9 mouse cellular contexts compared by ENCODE assay signal in genomic region chr4:133093481-133094033, GRCm38 (mm10). TPM values are rescaled to one million over a fixed set of nuclear protein-coding genes. Genes with fewer than 3 reads are reported as not detected.
DNase-seq lines count a peak whose midpoint lies in the region; ATAC-seq and TF ChIP-seq lines count a peak whose summit lies in the region.
"Had no signal": no experiment of that assay in that cellular context is flagged by ENCODE, and none has a peak within 500 bp of the region (broad histone marks: within the 10 kb centered on the region; RNA-seq: fewer than 3 reads in every experiment).

No protein-coding gene starts in this region.

- H3K27ac ChIP-seq in lung, embryonic 16.5 days (ENCODE audit: low read length), result peak overlapping the region; percentile 97
- H3K27ac ChIP-seq in forebrain, postnatal 0 days (ENCODE audit: low read depth, low read length), result peak overlapping the region; percentile 6; the same call in 1 of the 2 replicates
- H3K27ac ChIP-seq in kidney, embryonic 14.5 days (ENCODE audit: low read depth, low read length), result peak overlapping the region; percentile 88
- peak overlapping the region; percentile 19; the same call in 1 of the 2 replicates for H3K27ac ChIP-seq in midbrain, embryonic 16.5 days (ENCODE audit: low read length)

- no peak for ATAC-seq in lung, embryonic 16.5 days (ENCODE audit: low read depth)
- ATAC-seq in forebrain, postnatal 0 days, result no peak
- no peak for ATAC-seq in kidney, embryonic 14.5 days (ENCODE audit: low FRiP score, low TSS enrichment)
- no peak for ATAC-seq in midbrain, embryonic 16.5 days
- ATAC-seq: Patski had no signal

- H3K4me3 ChIP-seq in lung, embryonic 16.5 days (ENCODE audit: low read length), result no peak overlapping the region
- H3K4me3 ChIP-seq in forebrain, postnatal 0 days (ENCODE audit: low read depth, low read length), result no peak overlapping the region
- no peak overlapping the region for H3K4me3 ChIP-seq in kidney, embryonic 14.5 days (ENCODE audit: low read length)
- H3K4me3 ChIP-seq in midbrain, embryonic 16.5 days (ENCODE audit: low read depth, low read length), result no peak overlapping the region

- H3K9ac ChIP-seq in lung, embryonic 16.5 days (ENCODE audit: low read length), result peak overlapping the region; percentile 38
- H3K9ac ChIP-seq in forebrain, postnatal 0 days, result no peak overlapping the region
- peak overlapping the region; percentile 31; the same call in 1 of the 2 replicates for H3K9ac ChIP-seq in kidney, embryonic 14.5 days (ENCODE audit: low read depth, low read length)
- peak overlapping the region; percentile 5; the same call in 1 of the 2 replicates for H3K9ac ChIP-seq in midbrain, embryonic 16.5 days (ENCODE audit: low read depth, low read length)

- no peak for TF ChIP-seq CTCF in forebrain, postnatal 0 days (IDR thresholded peaks at IDR 0.05; ENCODE audit: low read depth)

- no peak for DNase-seq in lung, postnatal 14 days
- no peak for DNase-seq in forebrain, postnatal 0 days
- DNase-seq in right cerebral cortex, postnatal 25 days, result no peak
- no peak for DNase-seq in adrenal gland, postnatal 25 days
- DNase-seq in Muller cell, postnatal 12 days (ENCODE audit: inconsistent ontology term), result no peak

- no peaks in the 10 kb centered on the region for H3K36me3 ChIP-seq in lung, embryonic 16.5 days (ENCODE audit: control insufficient read depth, insufficient read depth, low read length)
- no peaks in the 10 kb centered on the region for H3K36me3 ChIP-seq in forebrain, postnatal 0 days (ENCODE audit: insufficient read depth)
- no peaks in the 10 kb centered on the region for H3K36me3 ChIP-seq in kidney, embryonic 14.5 days (ENCODE audit: control insufficient read depth, insufficient read depth, low read length)
- no peaks in the 10 kb centered on the region for H3K36me3 ChIP-seq in midbrain, embryonic 16.5 days (ENCODE audit: control insufficient read depth, insufficient read depth, low read length)

- H3K9me3 ChIP-seq in lung, embryonic 16.5 days (ENCODE audit: control insufficient read depth, low read length), result no peaks in the 10 kb centered on the region
- no peaks in the 10 kb centered on the region for H3K9me3 ChIP-seq in forebrain, postnatal 0 days (ENCODE audit: low read length)
- H3K9me3 ChIP-seq in kidney, embryonic 14.5 days (ENCODE audit: control insufficient read depth, low read length), result no peaks in the 10 kb centered on the region
- H3K9me3 ChIP-seq in midbrain, embryonic 16.5 days (replicated peaks; ENCODE audit: control insufficient read depth, low read length, poor library complexity, severe bottlenecking), result no peaks in the 10 kb centered on the region

- 19% methylated on average over 6 of the region's 6 CpGs for WGBS in lung, embryonic 16.5 days
- WGBS in forebrain, postnatal 0 days, result 20% methylated on average over 6 of the region's 6 CpGs
- 20% methylated on average over 6 of the region's 6 CpGs for WGBS in kidney, embryonic 14.5 days
- 27% methylated on average over 6 of the region's 6 CpGs for WGBS in midbrain, embryonic 16.5 days

- no peak overlapping the region for H3K4me2 ChIP-seq in lung, embryonic 16.5 days (ENCODE audit: low read depth, low read length)
- no peak overlapping the region for H3K4me2 ChIP-seq in forebrain, postnatal 0 days (ENCODE audit: low read depth)
- H3K4me2 ChIP-seq in kidney, embryonic 14.5 days (replicated peaks; ENCODE audit: low read depth, low read length), result no peak overlapping the region
- H3K4me2 ChIP-seq in midbrain, embryonic 16.5 days (ENCODE audit: low read length), result no peak overlapping the region

- no peaks in the 10 kb centered on the region for H3K27me3 ChIP-seq in lung, embryonic 16.5 days (ENCODE audit: control insufficient read depth, insufficient read depth, low read depth, low read length)
- H3K27me3 ChIP-seq in forebrain, postnatal 0 days (ENCODE audit: insufficient read depth, low read length), result no peaks in the 10 kb centered on the region
- H3K27me3 ChIP-seq in kidney, embryonic 14.5 days (ENCODE audit: control insufficient read depth, insufficient read depth, low read length), result no peaks in the 10 kb centered on the region
- no peaks in the 10 kb centered on the region for H3K27me3 ChIP-seq in midbrain, embryonic 16.5 days (ENCODE audit: control insufficient read depth, insufficient read depth, low read depth, low read length)
- H3K27me3 ChIP-seq: Patski had no signal

- H3K4me1 ChIP-seq in lung, embryonic 16.5 days (replicated peaks; ENCODE audit: control insufficient read depth, insufficient read depth, low read length), result peaks cover 71% of the 10 kb centered on the region
- H3K4me1 ChIP-seq in forebrain, postnatal 0 days (ENCODE audit: insufficient read depth), result peaks cover 39% of the 10 kb centered on the region
- peaks cover 65% of the 10 kb centered on the region for H3K4me1 ChIP-seq in kidney, embryonic 14.5 days (ENCODE audit: control insufficient read depth, insufficient read depth, low read length)
- H3K4me1 ChIP-seq in midbrain, embryonic 16.5 days (ENCODE audit: control insufficient read depth, insufficient read depth, low read length), result peaks cover 48% of the 10 kb centered on the region

RNA-seq across cellular contexts. Expression of gene Wasf2, which starts 36.7 kb away (rescaled TPM):
- polyA plus RNA-seq in lung, embryonic 16.5 days (2015; fragmentation: Nextera tagmentation; extraction: Ambion mirVana), result 140 and 144 TPM in 2 replicates
- 8.1 and 11.3 TPM in 2 replicates for total RNA-seq in forebrain, postnatal 0 days (2014; rRNA removed)
- polyA plus RNA-seq in forebrain, postnatal 0 days (2015; fragmentation: Nextera tagmentation; extraction: Ambion mirVana), result 15.7 and 24.1 TPM in 2 replicates
- 103 and 143 TPM in 2 replicates for polyA plus RNA-seq in kidney, embryonic 14.5 days (2014; fragmentation: Nextera tagmentation; extraction: Ambion mirVana)
- 20.1 and 27.1 TPM in 2 replicates for polyA plus RNA-seq in midbrain, embryonic 16.5 days (2015; fragmentation: Nextera tagmentation; extraction: Ambion mirVana)
- 107 and 137 TPM in 2 replicates for total RNA-seq in adrenal gland, postnatal 25 days (2021)

Comparison
In these comparisons a context has a peak if more than half of its experiments do, and no peak if none do; other contexts are left out.
1. H3K27ac ChIP-seq: peak in every context shown above with its lines; median percentile 97 in lung, embryonic 16.5 days; 88 in kidney, embryonic 14.5 days; 19 in midbrain, embryonic 16.5 days; 6 in forebrain, postnatal 0 days.